Mouse (Mus musculus) ES-CJ7 (cell line): ENCODE data around the gene Specc1l.
"Not testable (repeated sequence)": the region's sequence is repeated elsewhere in the genome, so short reads cannot be mapped to it uniquely, and the experiment has no call there.

Experiments used
- DNase-seq: peaks from one replicate; pipeline ENCODE4 v3.0.0; 2011; ENCODE audit warnings: low read depth, low spot score

Specc1l gene

DNA sequence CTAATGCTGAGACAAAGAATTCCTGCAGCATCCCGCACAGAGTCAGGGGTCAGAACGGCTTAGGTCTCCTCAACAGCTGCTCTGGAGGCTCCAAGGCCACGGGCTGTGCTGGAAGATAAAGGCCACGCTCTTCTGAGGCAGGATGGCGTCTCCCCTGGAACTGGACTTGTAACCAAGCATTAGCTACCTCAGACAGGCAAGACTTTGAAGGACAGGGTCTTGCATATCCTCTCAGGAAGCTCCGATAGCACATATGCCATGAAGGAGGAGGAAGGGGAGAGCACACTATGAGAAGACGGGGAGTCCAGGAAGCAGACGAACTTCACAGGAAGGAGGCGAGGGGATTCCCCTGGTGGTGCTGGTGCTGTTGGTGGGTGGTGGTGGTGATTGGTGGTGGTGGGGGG, 142.0 kb downstream of the Specc1l start:
- not testable (repeated sequence) for DNase-seq

DNA sequence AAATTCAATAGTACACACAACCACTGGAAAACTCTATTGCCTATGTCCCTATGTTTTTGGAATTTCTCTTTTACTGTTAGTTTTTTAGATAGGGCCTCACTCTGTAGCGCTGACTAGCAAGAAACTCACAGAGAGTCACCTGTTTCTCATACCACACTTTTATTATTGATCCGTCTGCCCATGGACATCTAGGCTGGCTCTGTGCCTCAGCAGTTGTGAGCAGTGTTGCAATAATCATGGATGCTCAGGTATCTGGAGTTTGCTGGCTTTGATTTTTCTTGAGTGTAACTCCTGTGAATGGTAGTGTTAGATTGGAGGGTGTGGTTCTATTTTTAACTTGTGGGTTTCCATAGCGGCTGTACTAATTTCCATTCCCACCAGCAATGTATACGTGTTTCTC, 143.5 kb downstream of the Specc1l start:
- DNase-seq = no peak
